Mouse (Mus musculus): ENCODE results near the gene Ephb1.

- TF ChIP-seq CTCF (IDR thresholded peaks at IDR 0.05; ENCODE audit: low read depth) (no peak), EP300 (optimal IDR thresholded peaks at IDR 0.05) (no peak)
Measured at GRCm38 (mm10) chr9:102288356-102288755, 66.1 kb downstream of the Ephb1 start.
